Mouse (Mus musculus): ENCODE results near the gene Tlr9. TPM values are rescaled to one million over a fixed set of nuclear protein-coding genes. Genes with fewer than 3 reads are reported as not detected.

Gene Tlr9
- not detected in 2 replicates for polyA plus RNA-seq (2012; ENCODE audit: insufficient read depth, insufficient read length, low replicate concordance, missing spikeins)

DNA sequence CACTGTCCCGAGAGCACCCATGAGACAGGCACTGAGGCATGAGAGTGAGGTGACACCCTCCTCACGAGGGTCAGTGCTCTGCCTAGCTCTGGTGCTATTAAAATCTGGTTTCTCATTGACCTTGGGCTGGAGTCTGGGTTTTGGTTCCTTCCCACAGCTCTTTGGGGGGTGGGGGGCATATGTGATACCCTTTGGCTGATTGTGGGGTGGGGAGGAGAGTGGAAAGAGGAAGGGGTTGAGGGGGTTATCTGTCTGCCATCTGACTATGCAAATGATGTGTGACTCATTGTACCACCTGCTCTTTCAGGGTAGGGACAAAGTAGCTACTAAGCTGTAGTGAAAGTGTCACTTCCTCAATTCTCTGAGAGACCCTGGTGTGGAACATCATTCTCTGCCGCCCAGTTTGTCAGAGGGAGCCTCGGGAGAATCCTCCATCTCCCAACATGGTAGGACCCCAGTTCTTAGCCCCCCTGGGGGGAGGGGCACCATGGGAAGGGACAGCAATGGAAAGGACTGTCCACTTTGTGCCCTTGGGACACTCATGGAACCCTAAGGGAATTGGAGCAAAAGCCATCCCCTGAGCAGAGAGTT lies at the start of gene Tlr9:
Gene Tlr9, plus strand, starts transcription at position 338 of the 591 bp plus-strand sequence.
- WGBS: 77% methylated on average over 4 of the region's 4 CpGs
- TF ChIP-seq CTCF (IDR thresholded peaks at IDR 0.05; ENCODE audit: insufficient read depth, low read depth, low read length) (no peak), POLR2A (IDR thresholded peaks at IDR 0.05; ENCODE audit: insufficient read depth, low read depth, low read length) (no peak)

DNA sequence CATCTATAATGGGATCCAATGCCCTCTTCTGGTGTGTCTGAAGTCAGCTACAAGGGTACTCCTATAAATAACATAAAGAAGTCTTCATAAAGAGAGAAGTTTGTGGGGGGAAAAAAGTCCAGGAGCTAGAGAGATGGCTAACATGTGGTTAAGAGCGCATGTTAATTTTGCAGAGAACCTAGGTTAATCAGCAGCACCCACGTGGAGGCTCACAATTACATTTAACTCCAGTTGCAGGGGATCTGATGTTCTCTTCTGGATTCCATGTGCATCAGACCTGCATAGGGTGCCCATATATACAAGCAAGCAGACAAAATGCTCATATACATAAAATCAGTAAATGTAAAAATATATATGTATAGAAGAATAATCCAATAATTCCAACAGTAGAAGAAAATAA lies 49.0 kb upstream of the Tlr9 start:
- Histone ChIP-seq H3K4me3 (ENCODE audit: insufficient read depth, low read depth, low read length) (no peak overlapping the region), H3K4me1 (ENCODE audit: control insufficient read depth, insufficient read depth, low read length) (peaks cover 18% of the 10 kb centered on the region), H3K27ac (ENCODE audit: insufficient read depth, low read depth, low read length) (no peak overlapping the region)
- WGBS: 20% methylated on average over 2 of the region's 2 CpGs
- TF ChIP-seq POLR2A (IDR thresholded peaks at IDR 0.05; ENCODE audit: insufficient read depth, low read depth, low read length) (no peak), CTCF (IDR thresholded peaks at IDR 0.05; ENCODE audit: insufficient read depth, low read depth, low read length) (no peak)

More for the DNA sequence above, at the start of gene Tlr9:
- Histone ChIP-seq H3K27ac (ENCODE audit: insufficient read depth, low read depth, low read length) (no peak within 1 kb of the TSS), H3K4me1 (ENCODE audit: control insufficient read depth, insufficient read depth, low read length) (peaks cover 10% of the 10 kb centered on the region), H3K4me3 (ENCODE audit: insufficient read depth, low read depth, low read length) (no peak within 1 kb of the TSS)

DNA sequence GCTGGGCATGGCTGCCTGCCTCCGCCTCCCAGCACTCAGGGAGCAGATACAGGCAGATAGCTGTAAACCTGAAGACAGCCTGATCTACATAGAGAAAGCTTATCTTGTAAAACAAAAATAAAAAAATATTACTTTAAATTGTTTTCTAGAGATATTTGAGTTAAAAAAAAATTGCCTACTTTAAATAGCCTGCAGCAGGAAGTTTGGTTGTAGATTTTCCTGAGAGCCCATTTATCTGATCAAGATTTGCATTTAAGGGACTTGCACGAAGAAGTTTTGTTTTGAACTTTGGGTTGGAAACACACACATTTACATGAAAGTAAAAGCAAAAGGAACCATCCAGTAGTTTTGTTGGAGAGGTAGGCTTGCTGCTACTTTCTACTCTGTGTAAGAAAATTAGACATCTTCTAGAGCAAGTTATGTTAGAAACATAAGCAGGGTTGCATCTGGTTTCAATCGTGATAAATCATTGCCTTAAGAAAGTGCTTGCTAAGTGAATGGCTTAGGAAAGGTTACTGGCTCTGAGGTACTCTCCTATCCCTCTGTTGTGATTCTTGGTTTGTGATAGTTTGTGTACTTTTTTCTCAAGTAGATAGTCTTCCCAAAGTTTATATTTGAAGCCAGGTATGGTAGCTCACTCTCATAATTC lies 46.7 kb upstream of the Tlr9 start:
- peaks cover 18% of the 10 kb centered on the region for H3K4me1 ChIP-seq (ENCODE audit: control insufficient read depth, insufficient read depth, low read length)
- no peak overlapping the region for H3K27ac ChIP-seq (ENCODE audit: insufficient read depth, low read depth, low read length)
- WGBS: 37% methylated on average over 3 of the region's 3 CpGs
- TF ChIP-seq CTCF (IDR thresholded peaks at IDR 0.05; ENCODE audit: insufficient read depth, low read depth, low read length) (no peak), POLR2A (IDR thresholded peaks at IDR 0.05; ENCODE audit: insufficient read depth, low read depth, low read length) (no peak)
- no peak overlapping the region for H3K4me3 ChIP-seq (ENCODE audit: insufficient read depth, low read depth, low read length)

DNA sequence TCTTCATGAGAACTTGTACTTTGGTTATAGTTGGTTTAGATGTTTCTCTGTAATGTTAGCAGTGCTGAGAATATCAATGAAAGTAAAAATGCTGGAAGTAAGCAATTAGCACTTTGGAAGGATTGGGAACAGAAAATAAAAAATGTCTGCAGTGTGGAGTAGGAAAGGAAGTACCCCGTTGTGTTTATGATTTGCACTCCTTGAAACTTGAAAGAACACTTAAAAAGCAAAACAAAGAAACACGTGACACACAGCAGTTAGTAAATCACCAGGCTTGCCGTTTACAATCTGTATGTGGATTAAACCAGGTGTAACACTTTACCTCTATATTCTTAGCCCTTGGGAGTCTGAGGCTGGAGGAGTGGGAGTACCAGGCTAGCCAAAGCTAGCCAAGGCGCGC lies 45.6 kb upstream of the Tlr9 start:
- H3K4me1 ChIP-seq (ENCODE audit: control insufficient read depth, insufficient read depth, low read length): peaks cover 18% of the 10 kb centered on the region
- H3K4me3 ChIP-seq (ENCODE audit: insufficient read depth, low read depth, low read length): no peak overlapping the region
- TF ChIP-seq CTCF (IDR thresholded peaks at IDR 0.05; ENCODE audit: insufficient read depth, low read depth, low read length) (no peak), POLR2A (IDR thresholded peaks at IDR 0.05; ENCODE audit: insufficient read depth, low read depth, low read length) (no peak)
- WGBS: 56% methylated on average over 5 of the region's 5 CpGs
- no peak overlapping the region for H3K27ac ChIP-seq (ENCODE audit: insufficient read depth, low read depth, low read length)

DNA sequence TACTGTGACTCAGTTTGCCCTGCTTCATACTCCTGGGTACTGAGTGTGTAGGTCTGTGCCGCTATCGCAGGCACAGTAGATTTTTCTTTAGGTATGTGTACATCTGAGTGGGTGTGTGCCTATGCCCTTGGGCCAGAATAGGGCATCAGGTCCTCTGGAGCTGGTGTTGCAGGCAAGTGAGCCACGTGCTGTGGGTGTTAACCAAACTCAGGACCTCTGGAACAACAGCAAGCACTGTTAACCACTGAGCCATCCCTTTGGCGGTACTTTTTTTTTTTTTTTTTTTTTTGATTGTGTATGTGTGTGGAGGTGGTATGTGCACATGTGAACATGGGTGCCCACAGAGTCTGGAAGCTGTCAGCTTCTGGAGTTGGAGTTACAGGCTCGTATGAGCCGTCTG lies 44.6 kb upstream of the Tlr9 start:
- Histone ChIP-seq H3K4me1 (ENCODE audit: control insufficient read depth, insufficient read depth, low read length) (peaks cover 18% of the 10 kb centered on the region), H3K27ac (ENCODE audit: insufficient read depth, low read depth, low read length) (no peak overlapping the region), H3K4me3 (ENCODE audit: insufficient read depth, low read depth, low read length) (no peak overlapping the region)
- no peak for TF ChIP-seq POLR2A (IDR thresholded peaks at IDR 0.05; ENCODE audit: insufficient read depth, low read depth, low read length)
- 78% methylated on average over 6 of the region's 6 CpGs for WGBS

DNA sequence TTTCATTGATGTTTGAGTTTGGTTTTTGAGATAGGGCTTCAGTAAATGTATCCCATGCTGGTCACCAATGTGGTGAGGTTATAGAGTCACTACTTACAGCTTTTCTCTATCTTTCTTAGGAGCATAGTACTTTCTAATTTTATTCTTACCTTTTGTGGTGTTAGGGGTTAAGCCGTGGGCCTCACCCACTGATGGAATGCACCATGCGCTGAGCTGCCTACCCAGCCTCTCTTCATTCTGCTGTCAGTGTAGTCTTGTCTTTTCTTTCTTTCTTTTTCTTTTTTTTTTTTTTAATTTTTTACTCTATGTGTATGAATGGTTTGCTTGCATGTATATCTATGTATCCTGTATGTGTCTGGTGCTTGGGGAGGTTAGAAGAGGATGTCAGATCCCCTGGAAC lies 42.9 kb upstream of the Tlr9 start:
- TF ChIP-seq POLR2A (IDR thresholded peaks at IDR 0.05; ENCODE audit: insufficient read depth, low read depth, low read length): no peak
- TF ChIP-seq CTCF (IDR thresholded peaks at IDR 0.05; ENCODE audit: insufficient read depth, low read depth, low read length): no peak
- Histone ChIP-seq H3K4me3 (ENCODE audit: insufficient read depth, low read depth, low read length) (no peak overlapping the region), H3K27ac (ENCODE audit: insufficient read depth, low read depth, low read length) (no peak overlapping the region), H3K4me1 (ENCODE audit: control insufficient read depth, insufficient read depth, low read length) (peaks cover 13% of the 10 kb centered on the region)
- 83% methylated on average over 2 of the region's 2 CpGs for WGBS

DNA sequence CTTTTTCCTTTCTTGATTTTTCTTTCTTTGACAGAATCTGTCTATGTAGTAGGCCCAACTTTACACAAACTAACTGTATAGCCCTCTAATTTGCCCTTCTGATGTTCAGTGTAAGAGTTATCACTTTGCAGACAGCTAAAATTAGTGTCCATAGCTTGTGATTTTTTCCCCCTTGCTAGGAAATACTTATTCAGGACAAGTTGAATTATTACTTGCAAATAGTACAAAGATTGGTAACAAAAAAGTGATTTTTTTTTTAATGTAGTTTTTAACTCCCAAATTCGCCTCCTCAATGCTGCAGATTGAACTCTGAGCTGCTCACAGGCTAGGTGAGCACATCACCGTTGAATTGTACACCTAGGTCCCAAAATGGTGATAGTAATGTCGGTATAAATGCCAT lies 42.4 kb upstream of the Tlr9 start:
- peaks cover 13% of the 10 kb centered on the region for H3K4me1 ChIP-seq (ENCODE audit: control insufficient read depth, insufficient read depth, low read length)
- no peak overlapping the region for H3K27ac ChIP-seq (ENCODE audit: insufficient read depth, low read depth, low read length)
- TF ChIP-seq POLR2A (IDR thresholded peaks at IDR 0.05; ENCODE audit: insufficient read depth, low read depth, low read length) (no peak), CTCF (IDR thresholded peaks at IDR 0.05; ENCODE audit: insufficient read depth, low read depth, low read length) (no peak)
- 91% methylated on average over 3 of the region's 3 CpGs for WGBS
- H3K4me3 ChIP-seq (ENCODE audit: insufficient read depth, low read depth, low read length): no peak overlapping the region

DNA sequence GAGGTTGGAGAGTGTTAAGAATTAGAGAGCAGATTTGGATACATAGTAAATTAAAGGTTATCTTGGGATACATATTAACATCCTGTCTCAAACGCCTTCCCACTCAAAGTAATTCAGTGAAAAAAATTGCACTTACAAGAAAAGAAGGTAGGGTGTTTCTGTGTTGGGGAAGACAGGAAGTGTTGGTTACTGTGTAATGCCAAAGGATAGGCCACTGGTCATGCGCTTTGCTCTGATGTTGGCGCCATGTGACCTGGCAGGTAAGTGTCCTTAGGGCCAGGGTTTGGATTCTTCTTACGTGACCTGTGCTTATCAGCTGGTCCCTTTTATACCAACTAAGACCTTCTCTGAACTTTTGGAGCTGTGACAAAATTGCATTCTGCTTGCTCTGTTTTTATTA lies 40.3 kb upstream of the Tlr9 start:
- TF ChIP-seq CTCF (IDR thresholded peaks at IDR 0.05; ENCODE audit: insufficient read depth, low read depth, low read length) (no peak), POLR2A (IDR thresholded peaks at IDR 0.05; ENCODE audit: insufficient read depth, low read depth, low read length) (no peak)
- peaks cover 6% of the 10 kb centered on the region for H3K4me1 ChIP-seq (ENCODE audit: control insufficient read depth, insufficient read depth, low read length)
- 73% methylated on average over 4 of the region's 4 CpGs for WGBS
- H3K4me3 ChIP-seq (ENCODE audit: insufficient read depth, low read depth, low read length): no peak overlapping the region
- no peak overlapping the region for H3K27ac ChIP-seq (ENCODE audit: insufficient read depth, low read depth, low read length)

DNA sequence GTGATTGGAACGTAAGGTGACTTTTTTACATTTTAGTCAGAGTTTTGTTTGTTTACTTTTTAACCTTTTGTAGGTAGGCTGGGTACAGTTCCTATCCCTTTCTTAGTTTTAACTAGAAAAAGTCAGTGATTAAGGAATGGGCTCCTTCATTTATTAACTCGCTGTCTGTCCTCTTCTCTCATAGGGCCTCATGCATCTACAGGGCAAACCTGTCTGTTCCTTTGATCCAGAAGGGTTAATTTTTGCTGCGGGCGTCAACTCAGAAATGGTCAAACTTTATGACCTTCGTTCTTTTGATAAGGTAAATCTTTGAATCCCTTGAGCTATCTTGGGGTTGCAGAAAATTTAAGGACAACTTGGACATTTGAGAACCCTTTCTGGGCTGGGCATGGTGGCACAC lies 38.4 kb upstream of the Tlr9 start:
- Histone ChIP-seq H3K27ac (ENCODE audit: insufficient read depth, low read depth, low read length) (no peak overlapping the region), H3K4me3 (ENCODE audit: insufficient read depth, low read depth, low read length) (no peak overlapping the region), H3K4me1 (ENCODE audit: control insufficient read depth, insufficient read depth, low read length) (no peaks in the 10 kb centered on the region; the same call in 1 of the 2 replicates)
- WGBS: 93% methylated on average over 5 of the region's 5 CpGs
- no peak for TF ChIP-seq CTCF (IDR thresholded peaks at IDR 0.05; ENCODE audit: insufficient read depth, low read depth, low read length)
- no peak for TF ChIP-seq POLR2A (IDR thresholded peaks at IDR 0.05; ENCODE audit: insufficient read depth, low read depth, low read length)
